Mouse (Mus musculus): Measurements from ENCODE around the gene Isy1.

Gene Isy1

GRCm38 (mm10) chr6:87804886-87805285 lies 33.7 kb downstream of the Isy1 start:
- no peak for DNase-seq (ENCODE audit: low spot score in 2 of 2)

- no peak for DNase-seq (ENCODE audit: low spot score in 2 of 2)
Observed at GRCm38 (mm10) chr6:87804036-87804435, 34.6 kb downstream of the Isy1 start.

- DNase-seq (ENCODE audit: low spot score in 2 of 2), result no peak
Observed at GRCm38 (mm10) chr6:87802462-87802861, 36.1 kb downstream of the Isy1 start.

GRCm38 (mm10) chr6:87799576-87799975 lies 39.0 kb downstream of the Isy1 start:
- DNase-seq (ENCODE audit: low spot score in 2 of 2), result no peak

GRCm38 (mm10) chr6:87797321-87797720 lies 41.3 kb downstream of the Isy1 start:
- no peak for DNase-seq (ENCODE audit: low spot score in 2 of 2)

- no peak for DNase-seq (ENCODE audit: low spot score in 2 of 2)
Observed at GRCm38 (mm10) chr6:87796251-87796880, 42.2 kb downstream of the Isy1 start.

GRCm38 (mm10) chr6:87795385-87796150 lies 43.0 kb downstream of the Isy1 start:
- no peak for DNase-seq (ENCODE audit: low spot score in 2 of 2)

GRCm38 (mm10) chr6:87793821-87794510 lies 44.6 kb downstream of the Isy1 start:
- no peak for DNase-seq (ENCODE audit: low spot score in 2 of 2)

- DNase-seq (ENCODE audit: low spot score in 2 of 2), result no peak
Observed at GRCm38 (mm10) chr6:87791826-87792225, 46.8 kb downstream of the Isy1 start.

- DNase-seq (ENCODE audit: low spot score in 2 of 2), result no peak
Observed at GRCm38 (mm10) chr6:87790779-87791480, 47.7 kb downstream of the Isy1 start.

- no peak for DNase-seq (ENCODE audit: low spot score in 2 of 2)
Observed at GRCm38 (mm10) chr6:87789791-87790190, 48.8 kb downstream of the Isy1 start.

GRCm38 (mm10) chr6:87788896-87789587 lies 49.6 kb downstream of the Isy1 start:
- DNase-seq (ENCODE audit: low spot score in 2 of 2), result no peak

- no peak for DNase-seq (ENCODE audit: low spot score in 2 of 2)
Observed at GRCm38 (mm10) chr6:87788266-87788895, 50.2 kb downstream of the Isy1 start.

GRCm38 (mm10) chr6:87787108-87787890 lies 51.3 kb downstream of the Isy1 start:
- DNase-seq (ENCODE audit: low spot score in 2 of 2), result no peak

- no peak for DNase-seq (ENCODE audit: low spot score in 2 of 2)
Observed at GRCm38 (mm10) chr6:87786621-87787020, 52.0 kb downstream of the Isy1 start.

- DNase-seq (ENCODE audit: low spot score in 2 of 2), result no peak
Observed at GRCm38 (mm10) chr6:87784033-87784432, 54.6 kb downstream of the Isy1 start.

GRCm38 (mm10) chr6:87780546-87781301 lies 57.9 kb downstream of the Isy1 start:
- no peak for DNase-seq (ENCODE audit: low spot score in 2 of 2)

GRCm38 (mm10) chr6:87779174-87780165 lies 59.1 kb downstream of the Isy1 start:
- no peak for DNase-seq (ENCODE audit: low spot score in 2 of 2)
